Mouse (Mus musculus) liver, embryonic 16.5 days (tissue): Measurements from ENCODE around the gene Ppie. TPM values are rescaled to one million over a fixed set of nuclear protein-coding genes. Genes with fewer than 3 reads are reported as not detected.

Experiments used
- ATAC-seq: fragments of 200-750 bp; cut with Nextera tagmentation; 2 replicates; pipeline ENCODE4 v1.8.0; 2017; ENCODE audit warnings: low read depth, mild to moderate bottlenecking, moderate number of reproducible peaks, moderate library complexity
- H3K27ac ChIP-seq: fragments of 300-500 bp; sonication (generic); 2 replicates; pipeline ENCODE4 v1.5.1; 2014; ENCODE audit warnings: mild to moderate bottlenecking, low read length
- H3K27me3 ChIP-seq: fragments of 300-500 bp; sonication (generic); 2 replicates; pipeline ENCODE4 v1.6.1; 2014; ENCODE audit warnings: low read depth, low read length, mixed read lengths; ENCODE audit not compliant: control insufficient read depth, insufficient read depth
- H3K36me3 ChIP-seq: fragments of 300-500 bp; sonication (generic); 2 replicates; pipeline ENCODE4 v1.6.1; 2014; ENCODE audit warnings: mild to moderate bottlenecking; ENCODE audit not compliant: control insufficient read depth, insufficient read depth
- H3K4me1 ChIP-seq: fragments of 300-500 bp; sonication (generic); 2 replicates; pipeline ENCODE4 v1.6.1; 2014; ENCODE audit warnings: low read depth, low read length, mixed read lengths; ENCODE audit not compliant: control insufficient read depth
- H3K4me2 ChIP-seq: fragments of 300-500 bp; sonication (generic); 2 replicates; pipeline ENCODE4 v1.6.1; 2014; ENCODE audit warnings: low read depth, low read length, mixed read lengths
- H3K4me3 ChIP-seq: fragments of 300-500 bp; sonication (generic); 2 replicates; pipeline ENCODE4 v1.5.1; 2014; ENCODE audit warnings: low read depth, mild to moderate bottlenecking, low read length
- H3K9ac ChIP-seq: fragments of 300-500 bp; sonication (generic); 2 replicates; pipeline ENCODE4 v1.6.1; 2014; ENCODE audit warnings: low read depth, low read length
- H3K9me3 ChIP-seq: fragments of 300-500 bp; sonication (generic); replicated peaks from 2 replicates; pipeline ENCODE4 v1.6.1; 2016; ENCODE audit warnings: low read length; ENCODE audit not compliant: control insufficient read depth
- WGBS: fragments of 180-500 bp; shearing (Covaris S2); extraction: QIAGEN DNeasy Blood & Tissue Kit; methylation state at CpG from one replicate; pipeline ENCODE4 v1.1.7; 2014; ENCODE audit not compliant: insufficient replicate concordance; 5-methylcytosine and 5-hydroxymethylcytosine counted together
- polyA plus RNA-seq: library from polyadenylated mRNA; unstranded; fragments of >200 nt; fragmentation: Nextera tagmentation; extraction: Ambion mirVana; gene quantifications from 2 replicates; pipeline ENCODE4 v1.2.1, GENCODE M21; 2015

Gene Ppie
- polyA plus RNA-seq, 1 experiment from 2014 or later = 33.4 TPM

GRCm38 (mm10) chr4:123083323-123083902 lies 56.3 kb downstream of the Ppie start:
- H3K27me3 ChIP-seq = no peaks in the 10 kb centered on the region
- no peak overlapping the region for H3K4me3 ChIP-seq
- H3K9me3 ChIP-seq = no peaks in the 10 kb centered on the region
- H3K36me3 ChIP-seq = no peaks in the 10 kb centered on the region
- H3K27ac ChIP-seq = no peak overlapping the region
- ATAC-seq = no peak
- H3K4me1 ChIP-seq = no peaks in the 10 kb centered on the region
- H3K9ac ChIP-seq = no peak overlapping the region
- WGBS = 51% methylated on average over 13 of the region's 13 CpGs
- no peak overlapping the region for H3K4me2 ChIP-seq

- H3K27ac ChIP-seq = no peak overlapping the region
- H3K9me3 ChIP-seq = no peaks in the 10 kb centered on the region
- H3K9ac ChIP-seq = no peak overlapping the region
- 67% methylated on average over 20 of the region's 20 CpGs for WGBS
- H3K27me3 ChIP-seq = no peaks in the 10 kb centered on the region
- H3K36me3 ChIP-seq = no peaks in the 10 kb centered on the region
- no peak overlapping the region for H3K4me2 ChIP-seq
- H3K4me3 ChIP-seq = no peak overlapping the region
- ATAC-seq = no peak
- no peaks in the 10 kb centered on the region for H3K4me1 ChIP-seq
Measured at GRCm38 (mm10) chr4:123082283-123083163, 57.2 kb downstream of the Ppie start.

- H3K4me1 ChIP-seq = no peaks in the 10 kb centered on the region
- H3K27ac ChIP-seq = no peak overlapping the region
- 52% methylated on average over 13 of the region's 13 CpGs for WGBS
- H3K4me2 ChIP-seq = no peak overlapping the region
- no peaks in the 10 kb centered on the region for H3K36me3 ChIP-seq
- no peaks in the 10 kb centered on the region for H3K27me3 ChIP-seq
- H3K4me3 ChIP-seq = no peak overlapping the region
- ATAC-seq = no peak
- H3K9ac ChIP-seq = no peak overlapping the region
- H3K9me3 ChIP-seq = no peaks in the 10 kb centered on the region
Measured at GRCm38 (mm10) chr4:123080791-123081190, 59.0 kb downstream of the Ppie start.

GRCm38 (mm10) chr4:123078231-123078630 lies 61.5 kb downstream of the Ppie start:
- no peak for ATAC-seq
- no peak overlapping the region for H3K27ac ChIP-seq
- no peaks in the 10 kb centered on the region for H3K27me3 ChIP-seq
- no peaks in the 10 kb centered on the region for H3K9me3 ChIP-seq
- H3K4me1 ChIP-seq = no peaks in the 10 kb centered on the region
- no peak overlapping the region for H3K4me3 ChIP-seq
- 26% methylated on average over 4 of the region's 4 CpGs for WGBS
- H3K36me3 ChIP-seq = no peaks in the 10 kb centered on the region
- H3K4me2 ChIP-seq = no peak overlapping the region
- no peak overlapping the region for H3K9ac ChIP-seq

Other genes with a start within 250 kb of the Ppie start
- gene Mfsd2a, start 178.8 kb downstream of the Ppie start, polyA plus RNA-seq = 0.08 TPM in 1 of 2 replicates, not detected in the other
- gene Mycl, start 144.3 kb downstream of the Ppie start, polyA plus RNA-seq = 0.65 and 0.92 TPM in 2 replicates
- gene Trit1, start 123.4 kb downstream of the Ppie start, polyA plus RNA-seq = 6.3 and 7.0 TPM in 2 replicates
- gene Bmp8b, start 34.8 kb downstream of the Ppie start, polyA plus RNA-seq = 0.28 and 0.30 TPM in 2 replicates
- gene Oxct2b, start 23.7 kb downstream of the Ppie start, polyA plus RNA-seq = 0.06 TPM in 1 of 2 replicates, not detected in the other
- gene Hpcal4, start 43.3 kb upstream of the Ppie start, polyA plus RNA-seq = not detected in 2 replicates
- not detected in 2 replicates for gene Nt5c1a, start 61.6 kb upstream of the Ppie start, polyA plus RNA-seq
- gene Heyl, start 93.6 kb upstream of the Ppie start, polyA plus RNA-seq = 1.1 and 1.2 TPM in 2 replicates
- gene Pabpc4, start 122.4 kb upstream of the Ppie start, polyA plus RNA-seq = 70.4 and 73.8 TPM in 2 replicates
- not detected in 2 replicates for gene Oxct2a, start 183.7 kb upstream of the Ppie start, polyA plus RNA-seq
- 0.09 and 0.21 TPM in 2 replicates for gene Bmp8a, start 203.3 kb upstream of the Ppie start, polyA plus RNA-seq